Mouse (Mus musculus): Measurements from ENCODE around the gene Celf2. TPM values are rescaled to one million over a fixed set of nuclear protein-coding genes. Genes with fewer than 3 reads are reported as not detected.

Gene Celf2
- polyA plus RNA-seq, 1 experiment: 8.9 TPM

GRCm38 (mm10) chr2:6558303-6559254 lies 950.8 kb downstream of the Celf2 start:
- TF ChIP-seq CTCF (IDR thresholded peaks at IDR 0.05; ENCODE audit: extremely low read depth, insufficient read length, insufficient replicate concordance, low read depth, low read length): no peak
- TF ChIP-seq POLR2A (IDR thresholded peaks at IDR 0.05; ENCODE audit: low read depth, low read length): no peak
- Histone ChIP-seq H3K4me1 (ENCODE audit: control insufficient read depth, insufficient read depth, insufficient read length, low read length) (no peaks in the 10 kb centered on the region), H3K36me3 (ENCODE audit: control insufficient read depth, insufficient read depth, low read length) (no peaks in the 10 kb centered on the region; the same call in 1 of the 2 replicates), H3K27ac (ENCODE audit: insufficient read depth, low read depth, low read length) (no peak overlapping the region), H3K27me3 (ENCODE audit: control insufficient read depth, insufficient read depth, low read length) (no peaks in the 10 kb centered on the region), H3K4me3 (ENCODE audit: low read depth, low read length) (no peak overlapping the region)
- WGBS: 85% methylated on average over 14 of the region's 14 CpGs

DNA sequence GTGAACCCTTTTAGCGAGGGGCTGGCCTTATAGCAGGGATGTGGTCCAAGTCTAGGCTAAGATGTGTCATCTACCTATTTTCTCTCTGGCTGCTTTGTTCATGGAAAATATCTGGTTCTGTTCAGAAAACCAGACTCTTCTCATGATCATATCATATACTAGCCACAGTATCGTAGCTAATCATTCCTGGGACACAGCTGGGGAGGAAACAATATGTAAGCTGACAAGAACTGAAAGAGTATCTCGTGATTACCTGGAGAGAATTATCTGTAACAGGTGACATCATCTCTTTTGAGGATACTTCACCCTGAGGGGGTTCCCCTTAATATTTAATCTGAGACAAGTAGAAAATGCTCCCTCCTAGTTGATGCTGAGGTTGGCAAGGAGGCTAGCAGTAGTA lies 951.6 kb downstream of the Celf2 start:
- no peak overlapping the region for H3K4me3 ChIP-seq (ENCODE audit: low read depth, low read length)
- no peak for TF ChIP-seq POLR2A (IDR thresholded peaks at IDR 0.05; ENCODE audit: low read depth, low read length)
- H3K36me3 ChIP-seq (ENCODE audit: control insufficient read depth, insufficient read depth, low read length): no peaks in the 10 kb centered on the region; the same call in 1 of the 2 replicates
- 63% methylated on average over 3 of the region's 3 CpGs for WGBS
- no peak overlapping the region for H3K27ac ChIP-seq (ENCODE audit: insufficient read depth, low read depth, low read length)
- no peaks in the 10 kb centered on the region for H3K27me3 ChIP-seq (ENCODE audit: control insufficient read depth, insufficient read depth, low read length)
- no peaks in the 10 kb centered on the region for H3K4me1 ChIP-seq (ENCODE audit: control insufficient read depth, insufficient read depth, insufficient read length, low read length)

DNA sequence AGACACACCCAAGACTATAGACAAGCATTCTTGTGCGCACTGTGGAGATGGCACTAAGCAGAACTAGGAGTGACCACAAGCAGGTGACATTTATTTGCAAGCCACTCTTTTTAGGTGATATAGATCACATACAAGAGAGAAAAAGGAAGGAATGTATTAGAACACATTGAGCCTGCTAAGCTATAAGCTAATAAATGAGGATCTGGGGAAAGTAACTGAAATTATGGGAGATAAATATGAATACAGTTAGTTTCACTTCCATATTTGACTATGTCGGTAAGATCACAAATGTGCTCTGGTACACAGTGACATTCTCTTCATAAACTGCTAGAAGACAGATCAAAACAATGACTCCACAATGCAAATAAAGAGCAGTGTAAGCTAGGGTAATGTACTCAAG lies 952.5 kb downstream of the Celf2 start:
- H3K27me3 ChIP-seq (ENCODE audit: control insufficient read depth, insufficient read depth, low read length): no peaks in the 10 kb centered on the region
- no peaks in the 10 kb centered on the region; the same call in 1 of the 2 replicates for H3K36me3 ChIP-seq (ENCODE audit: control insufficient read depth, insufficient read depth, low read length)
- H3K4me3 ChIP-seq (ENCODE audit: low read depth, low read length): no peak overlapping the region
- H3K27ac ChIP-seq (ENCODE audit: insufficient read depth, low read depth, low read length): no peak overlapping the region
- no peaks in the 10 kb centered on the region for H3K4me1 ChIP-seq (ENCODE audit: control insufficient read depth, insufficient read depth, insufficient read length, low read length)
- WGBS: 70% methylated on average over 2 of the region's 2 CpGs
- TF ChIP-seq CTCF (IDR thresholded peaks at IDR 0.05; ENCODE audit: extremely low read depth, insufficient read length, insufficient replicate concordance, low read depth, low read length) (no peak), POLR2A (IDR thresholded peaks at IDR 0.05; ENCODE audit: low read depth, low read length) (no peak)

DNA sequence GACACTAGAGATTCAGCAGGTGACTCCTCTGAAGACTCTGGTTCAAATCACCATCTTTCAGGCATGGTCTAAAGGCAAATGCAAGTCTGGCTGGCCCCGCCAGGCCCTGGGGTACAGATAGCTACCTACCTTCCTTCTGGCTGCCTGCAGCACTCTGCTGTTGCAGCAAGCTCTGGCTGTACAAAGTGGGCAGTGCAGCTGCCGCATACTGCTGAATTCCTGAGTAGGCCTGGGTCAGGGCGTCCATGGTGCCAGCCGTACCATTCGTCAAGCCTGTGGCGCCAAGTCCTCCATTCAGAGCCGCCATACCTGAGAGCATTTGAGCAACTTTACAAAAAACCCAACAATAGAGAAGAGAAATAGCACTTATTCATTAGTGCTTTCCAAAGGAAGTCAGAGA lies 955.7 kb downstream of the Celf2 start:
- H3K27me3 ChIP-seq (ENCODE audit: control insufficient read depth, insufficient read depth, low read length): no peaks in the 10 kb centered on the region
- H3K4me1 ChIP-seq (ENCODE audit: control insufficient read depth, insufficient read depth, insufficient read length, low read length): no peaks in the 10 kb centered on the region
- no peak overlapping the region for H3K27ac ChIP-seq (ENCODE audit: insufficient read depth, low read depth, low read length)
- 95% methylated on average over 7 of the region's 7 CpGs for WGBS
- no peak overlapping the region for H3K4me3 ChIP-seq (ENCODE audit: low read depth, low read length)
- no peaks in the 10 kb centered on the region for H3K36me3 ChIP-seq (ENCODE audit: control insufficient read depth, insufficient read depth, low read length)
- no peak for TF ChIP-seq CTCF (IDR thresholded peaks at IDR 0.05; ENCODE audit: extremely low read depth, insufficient read length, insufficient replicate concordance, low read depth, low read length)
- no peak for TF ChIP-seq POLR2A (IDR thresholded peaks at IDR 0.05; ENCODE audit: low read depth, low read length)

DNA sequence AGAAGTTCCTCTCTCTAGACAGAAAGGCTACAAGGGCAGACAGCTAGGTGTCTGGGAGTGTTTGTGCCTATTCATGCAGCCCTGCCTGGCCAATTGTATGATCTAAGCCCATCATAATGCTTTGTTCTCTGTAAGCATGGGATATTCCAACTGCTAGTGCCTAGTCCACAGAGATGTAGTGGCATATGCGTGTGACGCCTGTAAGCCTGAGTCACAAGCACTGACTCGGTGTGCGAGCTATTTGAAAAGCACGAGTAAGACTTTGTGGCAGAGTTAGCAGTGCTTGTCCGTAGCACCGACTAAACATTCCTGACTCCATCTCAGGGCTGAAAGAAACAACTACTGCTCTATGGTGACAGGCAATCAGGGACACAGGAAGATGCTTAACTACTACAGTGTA lies 960.1 kb downstream of the Celf2 start:
- Histone ChIP-seq H3K4me3 (ENCODE audit: low read depth, low read length) (no peak overlapping the region), H3K4me1 (ENCODE audit: control insufficient read depth, insufficient read depth, insufficient read length, low read length) (no peaks in the 10 kb centered on the region), H3K27ac (ENCODE audit: insufficient read depth, low read depth, low read length) (no peak overlapping the region), H3K36me3 (ENCODE audit: control insufficient read depth, insufficient read depth, low read length) (no peaks in the 10 kb centered on the region), H3K27me3 (ENCODE audit: control insufficient read depth, insufficient read depth, low read length) (no peaks in the 10 kb centered on the region)
- WGBS: 95% methylated on average over 7 of the region's 7 CpGs
- TF ChIP-seq POLR2A (IDR thresholded peaks at IDR 0.05; ENCODE audit: low read depth, low read length) (no peak), CTCF (IDR thresholded peaks at IDR 0.05; ENCODE audit: extremely low read depth, insufficient read length, insufficient replicate concordance, low read depth, low read length) (no peak)

DNA sequence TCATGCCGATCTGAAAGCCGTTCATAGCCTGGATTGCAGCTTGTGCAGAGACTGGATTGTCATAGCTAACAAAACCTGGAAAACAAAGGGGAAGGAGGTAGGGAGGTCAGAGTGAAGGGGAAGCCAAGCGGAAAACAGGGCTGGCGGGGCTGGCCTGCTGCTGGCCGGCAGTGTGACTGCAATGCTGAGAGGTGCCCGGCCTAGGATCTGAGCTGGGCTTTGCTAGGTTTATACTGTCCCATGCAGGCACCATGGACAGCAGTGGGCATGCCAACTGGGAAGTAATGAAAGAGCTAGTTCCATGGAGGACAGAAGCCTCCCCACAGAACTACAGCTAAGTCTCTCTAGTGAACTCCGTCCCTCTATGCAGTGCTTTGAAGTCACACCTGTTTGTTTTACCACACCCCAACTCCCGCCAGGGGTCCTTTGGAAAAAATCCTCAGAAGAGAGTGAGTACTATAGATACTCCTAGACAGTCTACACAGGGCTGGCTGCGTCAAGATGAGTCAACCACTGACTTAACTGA lies 962.2 kb downstream of the Celf2 start:
- Histone ChIP-seq H3K36me3 (ENCODE audit: control insufficient read depth, insufficient read depth, low read length) (no peaks in the 10 kb centered on the region), H3K4me1 (ENCODE audit: control insufficient read depth, insufficient read depth, insufficient read length, low read length) (no peaks in the 10 kb centered on the region), H3K27ac (ENCODE audit: insufficient read depth, low read depth, low read length) (no peak overlapping the region), H3K27me3 (ENCODE audit: control insufficient read depth, insufficient read depth, low read length) (no peaks in the 10 kb centered on the region), H3K4me3 (ENCODE audit: low read depth, low read length) (no peak overlapping the region)
- whole genome bisulfite sequencing: 53% methylated on average over 9 of the region's 9 CpGs
- TF ChIP-seq POLR2A (IDR thresholded peaks at IDR 0.05; ENCODE audit: low read depth, low read length) (no peak), CTCF (IDR thresholded peaks at IDR 0.05; ENCODE audit: extremely low read depth, insufficient read length, insufficient replicate concordance, low read depth, low read length) (no peak)

- Histone ChIP-seq H3K4me1 (ENCODE audit: control insufficient read depth, insufficient read depth, insufficient read length, low read length) (no peaks in the 10 kb centered on the region), H3K36me3 (ENCODE audit: control insufficient read depth, insufficient read depth, low read length) (no peaks in the 10 kb centered on the region), H3K27me3 (ENCODE audit: control insufficient read depth, insufficient read depth, low read length) (no peaks in the 10 kb centered on the region), H3K4me3 (ENCODE audit: low read depth, low read length) (no peak overlapping the region), H3K27ac (ENCODE audit: insufficient read depth, low read depth, low read length) (no peak overlapping the region)
- 74% methylated on average over 14 of the region's 14 CpGs for WGBS
- TF ChIP-seq POLR2A (IDR thresholded peaks at IDR 0.05; ENCODE audit: low read depth, low read length): no peak
- TF ChIP-seq CTCF (IDR thresholded peaks at IDR 0.05; ENCODE audit: extremely low read depth, insufficient read length, insufficient replicate concordance, low read depth, low read length): no peak
These were observed 962.8 kb downstream of the Celf2 start for GRCm38 (mm10) chr2:6546462-6547138.
